Mouse (Mus musculus) cerebellum, adult 2 months (tissue): ENCODE data around the gene Rbms3.

Experiments used
- CTCF ChIP-seq: fragments of 200-500 bp; IDR thresholded peaks from 2 replicates; pipeline ENCODE4 v1.5.1; 2011; ENCODE audit warnings: low read depth, mild to moderate bottlenecking, control low read depth, low read length, moderate library complexity, borderline replicate concordance; ENCODE audit not compliant: insufficient read depth
- POLR2A ChIP-seq: fragments of 200-500 bp; IDR thresholded peaks from 2 replicates; pipeline ENCODE4 v1.6.1; 2011; ENCODE audit warnings: low read length, control low read depth, borderline replicate concordance; ENCODE audit not compliant: insufficient read depth

DNA sequence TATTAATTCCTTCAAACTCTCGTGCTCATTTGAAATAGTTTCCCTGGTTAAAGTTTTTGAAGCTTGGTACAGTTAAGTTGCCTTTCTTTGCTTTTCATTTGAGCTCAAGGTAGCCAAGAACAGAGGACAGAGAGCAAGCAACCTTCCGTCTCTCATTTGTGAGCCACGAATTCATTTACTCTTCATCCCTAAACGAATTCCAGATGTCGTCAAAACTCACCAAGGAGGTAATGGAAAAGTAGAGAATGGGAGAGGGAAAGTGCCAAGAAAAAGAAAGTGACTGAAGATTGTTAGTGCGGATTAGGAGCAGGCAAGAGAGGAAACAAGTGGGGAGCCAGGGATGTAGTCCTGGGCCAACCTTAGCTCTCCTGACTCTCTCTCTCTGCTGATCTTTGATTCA lies 630.5 kb downstream of the Rbms3 start:
- no peak for TF ChIP-seq POLR2A
- TF ChIP-seq CTCF, result no peak
